Mouse (Mus musculus) leukemia stem cell, adult 10-12 weeks (primary cell): ENCODE measurements around the gene Cenpv. TPM values are rescaled to one million over a fixed set of nuclear protein-coding genes. Genes with fewer than 3 reads are reported as not detected.

Source experiments
- polyA plus RNA-seq: library from polyadenylated mRNA; stranded (reverse); fragments of >175 nt; gene quantifications from 2 replicates; pipeline ENCODE4 v1.2.3, GENCODE M21; 2012; ENCODE audit warnings: low replicate concordance

Cenpv gene
- polyA plus RNA-seq: 58.3 and 104 TPM in 2 replicates

GRCm38 (mm10) chr11:62539089-62539890 is at the start of gene Cenpv:
Cenpv (minus strand) TSS chr11:62539261.

GRCm38 (mm10) chr11:62573959-62574702 is 35.1 kb upstream of the Cenpv start, which contains the start of gene Trpv2:
Trpv2 (plus strand) TSS chr11:62574486.

GRCm38 (mm10) chr11:62550727-62551225 is 11.7 kb upstream of the Cenpv start, which contains the start of gene Ubb:
Ubb (plus strand) TSS chr11:62551171.

Other genes with a start within 250 kb of the Cenpv start
- gene Pigl, start 80.8 kb downstream of the Cenpv start, polyA plus RNA-seq: 3.6 and 3.7 TPM in 2 replicates
- gene Ncor1, start 80.7 kb downstream of the Cenpv start, polyA plus RNA-seq: 87.9 and 123 TPM in 2 replicates
- 219 and 717 TPM in 2 replicates for gene Ubb, start 11.9 kb upstream of the Cenpv start, polyA plus RNA-seq
- 6.1 and 22.7 TPM in 2 replicates for gene Trpv2, start 35.2 kb upstream of the Cenpv start, polyA plus RNA-seq
- gene Lrrc75a, start 109.3 kb upstream of the Cenpv start, polyA plus RNA-seq: 2.3 and 3.3 TPM in 2 replicates
- 15.9 and 16.1 TPM in 2 replicates for gene Mmgt2, start 109.4 kb upstream of the Cenpv start, polyA plus RNA-seq
- gene Zfp287, start 192.6 kb upstream of the Cenpv start, polyA plus RNA-seq: 0.39 and 0.41 TPM in 2 replicates
- gene Gm10428, start 213.8 kb upstream of the Cenpv start, polyA plus RNA-seq: not detected in 2 replicates